Comparison of ENCODE assay signal across 16 mouse cellular contexts in the genomic region with DNA sequence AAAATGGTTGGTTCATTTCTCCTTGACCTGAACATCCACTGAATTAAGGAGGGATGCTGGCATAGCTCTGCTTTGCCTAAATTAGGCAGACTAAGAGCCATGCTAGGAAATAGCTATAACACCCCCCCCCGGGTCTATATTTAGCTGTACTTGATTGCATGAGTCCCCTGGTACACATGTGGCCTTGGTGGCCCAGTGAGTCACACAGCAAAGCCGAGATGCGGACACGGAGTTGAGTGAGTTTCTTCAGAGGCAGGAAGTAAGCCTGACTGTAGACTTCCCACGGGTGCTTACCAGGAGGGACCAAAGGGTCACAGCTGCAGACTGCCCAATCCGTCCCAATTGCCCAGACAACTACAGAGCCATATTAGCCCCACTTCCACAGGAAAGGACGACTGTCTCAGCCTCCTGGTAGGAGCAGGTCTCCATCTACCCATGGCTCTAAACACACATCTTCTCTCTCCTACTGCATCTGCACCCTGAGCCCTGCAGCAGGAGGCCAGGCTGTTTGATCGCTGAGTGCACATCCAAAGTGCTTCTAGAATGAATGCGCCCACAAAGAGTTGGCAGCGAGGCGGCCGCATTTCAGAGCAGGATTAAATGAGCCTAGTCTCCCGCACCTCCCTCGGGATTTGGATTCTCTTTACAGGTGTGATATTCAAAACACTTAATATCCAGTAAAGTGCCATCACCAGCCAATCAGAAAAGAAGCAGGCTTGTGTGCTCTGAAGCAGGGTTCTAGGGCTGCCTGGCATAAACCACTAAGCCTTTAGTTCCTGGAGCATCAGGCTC. TPM values are rescaled to one million over a fixed set of nuclear protein-coding genes. Genes with fewer than 3 reads are reported as not detected.
DNase-seq lines count a peak whose midpoint lies in the region; ATAC-seq and TF ChIP-seq lines count a peak whose summit lies in the region.
"Had no signal": no experiment of that assay in that cellular context is flagged by ENCODE, and none has a peak within 500 bp of the region (broad histone marks: within the 10 kb centered on the region; RNA-seq: fewer than 3 reads in every experiment).

No protein-coding gene starts in this region.

- DNase-seq in limb, embryonic 10.5 days (ENCODE audit: low spot score): no peak
- DNase-seq in adrenal gland, adult 8-10 months: peak; percentile 59
- peak; percentile 23 for DNase-seq in heart, postnatal 4 days
- no peak for DNase-seq in layer of hippocampus, adult 8-10 months (ENCODE audit: low spot score in 2 of 2)
- DNase-seq: cerebellum, adult 8-10 months; gastrocnemius, postnatal 25 days; layer of hippocampus, postnatal 36 days; lung, embryonic 14.5 days had no signal

- no peaks in the 10 kb centered on the region for H3K9me3 ChIP-seq in limb, embryonic 15.5 days
- no peaks in the 10 kb centered on the region for H3K9me3 ChIP-seq in limb, embryonic 10.5 days (replicated peaks)
- no peaks in the 10 kb centered on the region for H3K9me3 ChIP-seq in intestine, postnatal 0 days (ENCODE audit: control insufficient read depth)
- H3K9me3 ChIP-seq: embryonic facial prominence, embryonic 12.5 days; forebrain, embryonic 13.5 days; limb, embryonic 12.5 days had no signal

- no peak overlapping the region for H3K9ac ChIP-seq in limb, embryonic 15.5 days
- no peak overlapping the region for H3K9ac ChIP-seq in intestine, postnatal 0 days (ENCODE audit: low read depth, low read length)
- H3K9ac ChIP-seq: embryonic facial prominence, embryonic 12.5 days; forebrain, embryonic 13.5 days; limb, embryonic 12.5 days; lung, embryonic 14.5 days had no signal

- ATAC-seq in limb, embryonic 15.5 days (ENCODE audit: insufficient number of reproducible peaks, low FRiP score, low TSS enrichment, low read depth): 0 out of 2 replicates have a peak, but pooled peaks have one; percentile 44
- 0 out of 2 replicates have a peak, but pooled peaks have one; percentile 25 for ATAC-seq in common myeloid progenitor, adult 5-6 weeks (replicated peaks; ENCODE audit: low read depth, poor library complexity, severe bottlenecking)
- ATAC-seq in intestine, postnatal 0 days: no peak
- ATAC-seq: forebrain, embryonic 13.5 days; inflammation-experienced regulatory T-cells, adult 6 months had no signal

- H3K4me3 ChIP-seq in limb, embryonic 15.5 days: no peak overlapping the region
- H3K4me3 ChIP-seq in limb, embryonic 10.5 days: no peak overlapping the region
- H3K4me3 ChIP-seq in intestine, postnatal 0 days (ENCODE audit: low read depth, low read length): no peak overlapping the region
- H3K4me3 ChIP-seq: embryonic facial prominence, embryonic 12.5 days; forebrain, embryonic 13.5 days; limb, embryonic 12.5 days had no signal

- no peak for TF ChIP-seq CTCF in intestine, postnatal 0 days (IDR thresholded peaks at IDR 0.05; ENCODE audit: low read depth)

- 69% methylated on average over 14 of the region's 14 CpGs for WGBS in limb, embryonic 15.5 days
- WGBS in limb, embryonic 10.5 days: 76% methylated on average over 14 of the region's 14 CpGs
- 64% methylated on average over 14 of the region's 14 CpGs for WGBS in intestine, postnatal 0 days

- no peaks in the 10 kb centered on the region for H3K36me3 ChIP-seq in limb, embryonic 15.5 days
- no peaks in the 10 kb centered on the region for H3K36me3 ChIP-seq in limb, embryonic 10.5 days
- H3K36me3 ChIP-seq in intestine, postnatal 0 days (ENCODE audit: control insufficient read depth, insufficient read depth): no peaks in the 10 kb centered on the region
- H3K36me3 ChIP-seq: embryonic facial prominence, embryonic 12.5 days; limb, embryonic 12.5 days had no signal

- H3K4me2 ChIP-seq in limb, embryonic 15.5 days: no peak overlapping the region
- H3K4me2 ChIP-seq in intestine, postnatal 0 days (replicated peaks; ENCODE audit: low read depth): no peak overlapping the region
- H3K4me2 ChIP-seq: embryonic facial prominence, embryonic 12.5 days; forebrain, embryonic 13.5 days; limb, embryonic 12.5 days; lung, embryonic 14.5 days had no signal

- H3K27ac ChIP-seq in limb, embryonic 15.5 days: no peak overlapping the region
- H3K27ac ChIP-seq in limb, embryonic 10.5 days: no peak overlapping the region
- H3K27ac ChIP-seq in intestine, postnatal 0 days (ENCODE audit: low read depth, low read length): no peak overlapping the region
- H3K27ac ChIP-seq: embryonic facial prominence, embryonic 12.5 days; forebrain, embryonic 13.5 days; kidney, postnatal 0 days; limb, embryonic 12.5 days had no signal

- H3K4me1 ChIP-seq in limb, embryonic 15.5 days: peaks cover 18% of the 10 kb centered on the region
- H3K4me1 ChIP-seq in limb, embryonic 10.5 days: peaks cover 27% of the 10 kb centered on the region
- no peaks in the 10 kb centered on the region for H3K4me1 ChIP-seq in intestine, postnatal 0 days (replicated peaks; ENCODE audit: control insufficient read depth, insufficient read depth, low read length)

- H3K27me3 ChIP-seq in limb, embryonic 15.5 days: no peaks in the 10 kb centered on the region
- no peaks in the 10 kb centered on the region for H3K27me3 ChIP-seq in limb, embryonic 10.5 days (ENCODE audit: low read depth, poor library complexity, severe bottlenecking)
- no peaks in the 10 kb centered on the region for H3K27me3 ChIP-seq in intestine, postnatal 0 days (replicated peaks; ENCODE audit: control insufficient read depth, insufficient read depth, low read length)
- H3K27me3 ChIP-seq: embryonic facial prominence, embryonic 12.5 days; forebrain, embryonic 13.5 days; limb, embryonic 12.5 days had no signal

RNA-seq across cellular contexts. Expression of gene Dhx15, which starts 29.9 kb away (rescaled TPM):
- polyA plus RNA-seq in limb, embryonic 15.5 days (2015; fragmentation: Nextera tagmentation; extraction: Ambion mirVana): 134 and 139 TPM in 2 replicates
- 214 and 221 TPM in 2 replicates for polyA plus RNA-seq in limb, embryonic 10.5 days (2016; fragmentation: Nextera tagmentation; extraction: Ambion mirVana)
- 100 to 1,000 TPM in 3 of 4 experiments, 10 to 100 TPM in 1; 97.2 to 127 (median 119) TPM for total RNA-seq in adrenal gland, adult 8-10 months (2022)
- 369 and 381 TPM in 2 replicates for total RNA-seq in common myeloid progenitor, adult 5-6 weeks (2017)
- total RNA-seq in heart, postnatal 4 days (2021): 10 to 100 TPM; 93.2 to 97.3 TPM
- 100 to 1,000 TPM in 1 of 4 experiments, 10 to 100 TPM in 3; 89.9 to 102 (median 96.7) TPM for total RNA-seq in layer of hippocampus, adult 8-10 months (2022)
- polyA plus RNA-seq in intestine, postnatal 0 days (2015; fragmentation: Nextera tagmentation; extraction: Ambion mirVana): 48.0 and 48.4 TPM in 2 replicates

Comparison
In these comparisons a context has a peak if more than half of its experiments do, and no peak if none do; other contexts are left out.
1. DNase-seq: peak in adrenal gland, adult 8-10 months (single experiment) and heart, postnatal 4 days (single experiment); none in limb, embryonic 10.5 days (single experiment) and layer of hippocampus, adult 8-10 months (0 of 2).